Mouse (Mus musculus) kidney, embryonic 16.5 days (tissue): ENCODE measurements at regions not wholly inside any gene's neighbourhood (a gene's known extent, or its start where the extent isn't known, plus 50 kb on each side); places are given as distances from the start of the nearest gene placed in this dataset.

Experiments
- ATAC-seq: fragments of 200-750 bp; cut with Nextera tagmentation; 2 replicates; pipeline ENCODE4 v1.8.0; 2017; ENCODE audit warnings: moderate TSS enrichment; ENCODE audit not compliant: low FRiP score, low TSS enrichment
- H3K27ac ChIP-seq: fragments of 300-500 bp; sonication (generic); 2 replicates; pipeline ENCODE4 v1.5.1; 2014; ENCODE audit warnings: low read length
- H3K27me3 ChIP-seq: fragments of 300-500 bp; sonication (generic); 2 replicates; pipeline ENCODE4 v1.6.1; 2014; ENCODE audit warnings: low read length, control low read depth, mixed read lengths; ENCODE audit not compliant: insufficient read depth
- H3K36me3 ChIP-seq: fragments of 300-500 bp; sonication (generic); 2 replicates; pipeline ENCODE4 v1.6.1; 2014; ENCODE audit warnings: low read length, control low read depth, mixed read lengths; ENCODE audit not compliant: insufficient read depth
- H3K4me1 ChIP-seq: fragments of 300-500 bp; sonication (generic); 2 replicates; pipeline ENCODE4 v1.6.1; 2014; ENCODE audit warnings: low read length, control low read depth, mixed read lengths; ENCODE audit not compliant: insufficient read depth
- H3K4me2 ChIP-seq: fragments of 300-500 bp; sonication (generic); replicated peaks from 2 replicates; pipeline ENCODE4 v1.6.1; 2014; ENCODE audit warnings: low read depth, low read length
- H3K4me3 ChIP-seq: fragments of 300-500 bp; sonication (generic); 2 replicates; pipeline ENCODE4 v1.5.1; 2014; ENCODE audit warnings: mild to moderate bottlenecking, low read length
- H3K9ac ChIP-seq: fragments of 300-500 bp; sonication (generic); replicated peaks from 2 replicates; pipeline ENCODE4 v1.6.1; 2014; ENCODE audit warnings: low read length
- H3K9me3 ChIP-seq: fragments of 300-500 bp; sonication (generic); 2 replicates; pipeline ENCODE4 v1.6.1; 2016; ENCODE audit warnings: low read length, control low read depth
- WGBS: fragments of 180-500 bp; shearing (Covaris S2); extraction: QIAGEN DNeasy Blood & Tissue Kit; methylation state at CpG from one replicate; pipeline ENCODE4 v1.1.7; 2014; 5-methylcytosine and 5-hydroxymethylcytosine counted together

DNA sequence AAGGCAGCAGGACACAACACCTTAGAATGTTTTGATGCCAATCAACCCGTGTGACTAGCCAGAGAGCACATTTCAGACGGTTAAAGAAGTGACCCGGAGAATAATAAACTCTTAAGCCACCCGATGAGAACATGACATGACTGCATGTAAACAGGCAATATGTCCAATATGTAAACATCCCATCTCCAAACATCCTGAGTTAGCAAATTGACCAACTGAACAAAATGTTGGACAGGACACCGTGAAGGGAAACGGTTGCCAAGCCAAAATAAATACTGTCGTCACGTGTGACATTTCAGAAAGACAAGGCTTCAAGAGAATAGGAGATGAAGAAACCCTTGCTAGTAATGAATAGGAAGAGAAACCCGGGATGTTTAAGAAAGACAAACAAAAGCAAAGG, 294.4 kb downstream of the Klf5 start:
- Histone ChIP-seq H3K9ac (no peak overlapping the region), H3K27ac (no peak overlapping the region), H3K9me3 (no peaks in the 10 kb centered on the region), H3K4me1 (no peaks in the 10 kb centered on the region), H3K36me3 (no peaks in the 10 kb centered on the region), H3K27me3 (no peaks in the 10 kb centered on the region), H3K4me2 (no peak overlapping the region), H3K4me3 (no peak overlapping the region)
- no peak for ATAC-seq
- WGBS, result 72% methylated on average over 9 of the region's 9 CpGs

DNA sequence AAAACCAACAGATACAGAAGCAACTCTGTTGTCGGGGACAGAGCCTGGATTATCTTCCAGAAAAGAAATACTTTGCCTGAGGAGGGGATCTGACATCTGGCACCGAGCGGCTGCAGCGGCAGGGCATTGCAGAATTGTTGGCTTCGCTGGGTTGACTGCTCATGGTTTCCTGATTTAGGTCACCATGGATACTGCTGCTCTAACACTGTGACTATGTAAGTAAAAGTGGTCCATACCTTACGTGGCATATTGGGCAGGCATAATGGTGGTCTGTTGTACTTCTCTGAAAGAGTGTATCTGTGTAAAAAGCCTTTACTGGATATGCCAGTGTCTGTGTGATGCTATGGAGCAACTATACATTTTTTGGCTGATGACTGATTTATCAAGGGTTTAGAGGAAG, 295.4 kb downstream of the Klf5 start:
- no peak overlapping the region for H3K4me2 ChIP-seq
- no peak for ATAC-seq
- 51% methylated on average over 6 of the region's 6 CpGs for WGBS
- H3K27ac ChIP-seq, result no peak overlapping the region
- no peak overlapping the region for H3K9ac ChIP-seq
- no peak overlapping the region for H3K4me3 ChIP-seq
- H3K27me3 ChIP-seq, result no peaks in the 10 kb centered on the region
- H3K9me3 ChIP-seq, result no peaks in the 10 kb centered on the region
- no peaks in the 10 kb centered on the region for H3K4me1 ChIP-seq
- no peaks in the 10 kb centered on the region for H3K36me3 ChIP-seq

DNA sequence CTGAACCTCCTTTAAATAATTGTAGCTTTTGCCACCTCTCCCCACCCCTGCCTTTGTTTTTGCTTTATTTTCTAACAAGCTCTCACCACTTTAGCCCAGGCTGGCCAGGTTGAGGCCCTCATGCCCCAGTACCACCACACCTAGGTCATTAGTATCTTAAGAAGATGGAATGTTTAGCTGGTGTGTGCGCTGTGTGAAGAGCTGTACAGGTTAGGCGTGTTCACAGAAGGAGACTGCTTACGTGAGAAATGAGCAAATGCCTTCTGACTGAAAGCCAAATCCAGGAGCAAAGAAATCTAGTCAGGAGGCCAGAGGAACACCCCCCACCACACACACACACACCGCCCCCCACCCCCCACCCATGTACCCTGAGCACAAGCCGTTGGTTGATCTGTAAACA, 303.4 kb downstream of the Klf5 start:
- no peak overlapping the region for H3K4me3 ChIP-seq
- H3K27me3 ChIP-seq, result no peaks in the 10 kb centered on the region
- peaks cover 3% of the 10 kb centered on the region; the same call in 1 of the 2 replicates for H3K4me1 ChIP-seq
- no peak for ATAC-seq
- H3K9ac ChIP-seq, result no peak overlapping the region
- no peak overlapping the region for H3K27ac ChIP-seq
- WGBS, result 84% methylated on average over 5 of the region's 5 CpGs
- no peaks in the 10 kb centered on the region for H3K9me3 ChIP-seq
- H3K4me2 ChIP-seq, result no peak overlapping the region
- no peaks in the 10 kb centered on the region for H3K36me3 ChIP-seq

DNA sequence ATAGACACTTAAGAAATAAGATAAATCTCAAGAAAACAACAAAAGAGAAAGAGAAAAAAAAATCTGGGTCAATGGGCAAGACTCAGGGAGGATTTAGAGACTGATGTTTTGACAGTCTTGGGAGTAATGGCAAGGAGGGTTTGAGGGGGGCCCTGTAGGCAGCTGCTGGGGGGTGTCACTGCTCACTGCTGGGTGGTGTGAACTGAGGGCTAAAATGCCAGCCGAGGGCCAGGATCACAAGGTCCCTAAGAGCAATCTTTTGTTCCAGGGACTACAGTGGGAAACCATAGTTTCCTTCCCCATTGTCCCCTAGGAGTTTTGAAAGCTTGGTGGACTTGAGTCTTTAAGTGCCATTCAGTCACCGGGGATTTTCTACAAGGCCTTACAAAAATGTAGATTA, 304.8 kb downstream of the Klf5 start:
- H3K9me3 ChIP-seq, result no peaks in the 10 kb centered on the region
- no peak overlapping the region for H3K27ac ChIP-seq
- H3K27me3 ChIP-seq, result no peaks in the 10 kb centered on the region
- peaks cover 3% of the 10 kb centered on the region; the same call in 1 of the 2 replicates for H3K4me1 ChIP-seq
- ATAC-seq, result no peak
- 49% methylated on average over 2 of the region's 2 CpGs for WGBS
- no peak overlapping the region for H3K4me2 ChIP-seq
- H3K4me3 ChIP-seq, result no peak overlapping the region
- no peak overlapping the region for H3K9ac ChIP-seq
- no peaks in the 10 kb centered on the region for H3K36me3 ChIP-seq

DNA sequence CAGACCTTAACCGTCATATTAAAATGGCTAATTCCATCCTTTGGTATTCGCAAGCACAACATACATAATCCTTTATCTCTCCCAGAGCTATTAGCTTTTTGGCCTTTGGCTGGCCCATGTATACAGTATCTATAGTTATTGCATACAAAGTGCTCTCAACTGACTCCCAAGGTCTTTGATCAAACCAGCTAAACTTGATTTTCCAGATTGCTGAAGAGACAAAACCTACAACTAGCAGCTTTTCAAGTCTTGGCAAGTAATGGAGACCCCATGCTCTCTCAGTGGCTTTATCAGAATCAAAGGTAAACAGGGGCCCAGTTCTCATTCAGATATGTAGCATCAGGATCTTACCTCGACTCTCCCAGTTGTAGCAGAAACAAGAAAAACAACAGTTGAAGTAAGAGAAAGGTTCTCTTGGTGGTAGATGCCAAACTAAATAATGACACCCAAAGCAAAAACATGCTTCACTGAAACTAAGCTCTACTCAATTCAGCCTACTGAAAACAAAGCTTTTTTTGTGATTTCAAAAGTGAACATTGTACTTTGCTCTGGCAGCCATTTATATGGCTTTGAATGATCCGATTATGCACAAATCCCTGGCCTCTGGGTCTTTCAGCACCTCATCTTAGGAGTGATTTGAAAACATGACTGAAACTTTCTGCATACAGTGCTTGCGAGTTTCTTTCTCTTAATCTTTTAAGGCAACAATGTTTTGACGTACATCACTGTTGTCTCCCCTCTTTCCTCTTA, 307.0 kb downstream of the Klf5 start:
- Histone ChIP-seq H3K4me3 (no peak overlapping the region), H3K9ac (no peak overlapping the region), H3K4me1 (peaks cover 3% of the 10 kb centered on the region; the same call in 1 of the 2 replicates), H3K4me2 (no peak overlapping the region), H3K36me3 (no peaks in the 10 kb centered on the region), H3K27me3 (no peaks in the 10 kb centered on the region), H3K9me3 (no peaks in the 10 kb centered on the region), H3K27ac (peak overlapping the region; percentile 65)
- ATAC-seq, result no peak
- WGBS, result 64% methylated on average over 6 of the region's 6 CpGs

DNA sequence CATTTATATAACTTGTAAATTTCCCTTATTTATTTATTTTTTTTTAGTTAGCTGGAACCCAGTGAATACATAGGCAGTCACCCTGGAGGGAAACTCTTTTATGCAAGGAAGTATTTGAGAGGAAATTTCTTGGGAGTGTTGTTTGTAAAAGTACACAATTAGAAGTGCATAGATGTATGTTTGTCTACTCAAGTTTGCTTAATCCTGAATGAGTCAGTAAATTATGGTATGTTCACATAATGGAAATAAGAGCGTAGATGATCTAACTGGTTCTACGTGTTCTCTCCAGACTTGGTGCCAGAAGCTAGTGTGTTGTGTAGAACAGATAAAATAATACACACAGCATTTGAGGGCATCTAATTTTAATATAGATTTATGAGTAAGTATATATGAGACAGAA, 310.5 kb downstream of the Klf5 start:
- Histone ChIP-seq H3K4me3 (no peak overlapping the region), H3K27me3 (no peaks in the 10 kb centered on the region), H3K4me1 (no peaks in the 10 kb centered on the region; the same call in 1 of the 2 replicates), H3K36me3 (no peaks in the 10 kb centered on the region), H3K27ac (no peak overlapping the region), H3K9me3 (no peaks in the 10 kb centered on the region), H3K9ac (no peak overlapping the region), H3K4me2 (no peak overlapping the region)
- 99% methylated on average over 2 of the region's 2 CpGs for WGBS
- ATAC-seq, result no peak

DNA sequence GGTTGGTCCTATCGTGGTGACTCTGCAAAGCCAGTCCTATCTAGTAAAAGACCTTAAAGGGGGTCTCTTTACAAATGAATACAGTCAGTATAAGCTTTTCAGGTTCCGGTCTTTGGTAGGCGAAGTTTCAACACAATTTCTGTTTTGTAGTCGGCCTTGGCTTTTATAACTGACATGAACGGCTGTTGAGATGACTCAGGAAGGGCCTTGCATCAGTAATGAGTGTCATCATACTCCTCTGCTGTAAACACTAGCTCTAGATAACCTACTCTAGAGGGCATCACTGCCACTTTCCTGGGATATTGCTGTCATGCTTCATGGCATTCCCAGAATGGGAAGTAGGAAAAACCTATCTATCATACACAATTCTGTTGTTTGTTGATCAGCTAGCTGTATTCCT, 312.9 kb downstream of the Klf5 start:
- H3K36me3 ChIP-seq, result no peaks in the 10 kb centered on the region
- no peak overlapping the region for H3K27ac ChIP-seq
- no peaks in the 10 kb centered on the region for H3K9me3 ChIP-seq
- no peak overlapping the region for H3K9ac ChIP-seq
- no peaks in the 10 kb centered on the region for H3K27me3 ChIP-seq
- WGBS, result 91% methylated on average over 5 of the region's 5 CpGs
- no peaks in the 10 kb centered on the region; the same call in 1 of the 2 replicates for H3K4me1 ChIP-seq
- ATAC-seq, result no peak
- H3K4me2 ChIP-seq, result no peak overlapping the region
- no peak overlapping the region for H3K4me3 ChIP-seq

- Histone ChIP-seq H3K4me1 (peaks cover 3% of the 10 kb centered on the region; the same call in 1 of the 2 replicates), H3K27me3 (no peaks in the 10 kb centered on the region), H3K4me3 (no peak overlapping the region), H3K4me2 (no peak overlapping the region), H3K9me3 (no peaks in the 10 kb centered on the region), H3K27ac (no peak overlapping the region), H3K9ac (no peak overlapping the region), H3K36me3 (no peaks in the 10 kb centered on the region)
- ATAC-seq, result no peak
- WGBS, result 90% methylated on average over 3 of the region's 3 CpGs
Measured at GRCm38 (mm10) chr14:99612114-99612513, 313.6 kb downstream of the Klf5 start.

- ATAC-seq, result no peak
Measured at GRCm38 (mm10) chr14:99614748-99615147, 316.3 kb downstream of the Klf5 start.

GRCm38 (mm10) chr14:99616655-99617335, 318.3 kb downstream of the Klf5 start:
- peak; percentile 63 for ATAC-seq
- H3K36me3 ChIP-seq, result no peaks in the 10 kb centered on the region
- peak overlapping the region; percentile 41 for H3K27ac ChIP-seq
- H3K4me1 ChIP-seq, result peaks cover 4% of the 10 kb centered on the region; the same call in 1 of the 2 replicates
- no peaks in the 10 kb centered on the region for H3K27me3 ChIP-seq
- no peak overlapping the region for H3K4me3 ChIP-seq
- H3K9me3 ChIP-seq, result no peaks in the 10 kb centered on the region
- H3K9ac ChIP-seq, result no peak overlapping the region
- no peak overlapping the region for H3K4me2 ChIP-seq
- 51% methylated on average over 7 of the region's 7 CpGs for WGBS

More at GRCm38 (mm10) chr14:99614748-99615147, 316.3 kb downstream of the Klf5 start:
- Histone ChIP-seq H3K9ac (no peak overlapping the region), H3K27ac (no peak overlapping the region), H3K4me1 (peaks cover 4% of the 10 kb centered on the region; the same call in 1 of the 2 replicates), H3K9me3 (no peaks in the 10 kb centered on the region), H3K27me3 (no peaks in the 10 kb centered on the region), H3K36me3 (no peaks in the 10 kb centered on the region), H3K4me3 (no peak overlapping the region), H3K4me2 (no peak overlapping the region)
- WGBS, result 82% methylated on average over 3 of the region's 3 CpGs
